Mouse (Mus musculus): ENCODE results near the gene Olfr1031. TPM values are rescaled to one million over a fixed set of nuclear protein-coding genes. Genes with fewer than 3 reads are reported as not detected.
"Not testable (repeated sequence)": the region's sequence is repeated elsewhere in the genome, so short reads cannot be mapped to it uniquely, and the experiment has no call there.

Gene Olfr1031
- not detected for total RNA-seq (2021)
- long read RNA-seq, experiment 1 = 0 reads
- long read RNA-seq, experiment 2 = 0 reads

GRCm38 (mm10) chr2:85990004-85990403 lies at the start of gene Olfr1031:
TSS of gene Olfr1031 (plus strand) at chr2:85990304.
- intact Hi-C loops (cut with DNase I) = no loop called here

GRCm38 (mm10) chr2:85950137-85950536 lies 40.0 kb upstream of the Olfr1031 start, which contains the start of gene Olfr1028:
TSS of gene Olfr1028 (plus strand) at chr2:85950437.
- no peak within 1 kb of the TSS for H3K4me3 ChIP-seq
- intact Hi-C loops (cut with DNase I) = no loop called here
- no peak for DNase-seq
- no peak for TF ChIP-seq CTCF (IDR thresholded peaks at IDR 0.05)
- no peak within 1 kb of the TSS for H3K27ac ChIP-seq

More at GRCm38 (mm10) chr2:85990004-85990403, at the start of gene Olfr1031:
- TF ChIP-seq CTCF (IDR thresholded peaks at IDR 0.05) = no peak
- H3K27ac ChIP-seq = no peak within 1 kb of the TSS
- H3K4me3 ChIP-seq = no peak within 1 kb of the TSS
- DNase-seq = no peak

GRCm38 (mm10) chr2:85973595-85973994 lies 16.5 kb upstream of the Olfr1031 start, which contains the start of gene Olfr1029:
TSS of gene Olfr1029 (plus strand) at chr2:85973895.
- intact Hi-C loops (cut with DNase I) = no loop called here
- no peak within 1 kb of the TSS for H3K4me3 ChIP-seq
- DNase-seq = no peak
- no peak for TF ChIP-seq CTCF (IDR thresholded peaks at IDR 0.05)
- no peak within 1 kb of the TSS for H3K27ac ChIP-seq

- intact Hi-C loops (cut with DNase I) = no loop called here
- no peak within 1 kb of the TSS for H3K27ac ChIP-seq
- TF ChIP-seq CTCF (IDR thresholded peaks at IDR 0.05) = no peak
- no peak within 1 kb of the TSS for H3K4me3 ChIP-seq
- DNase-seq = no peak
Measured at GRCm38 (mm10) chr2:85978976-85979375, 11.1 kb upstream of the Olfr1031 start, which contains the start of gene Olfr1030. TSS of gene Olfr1030 (plus strand) at chr2:85979276.

GRCm38 (mm10) chr2:86005240-86005639 lies 15.1 kb downstream of the Olfr1031 start, which contains the start of gene Olfr1032:
TSS of gene Olfr1032 (plus strand) at chr2:86005540.
- no peak within 1 kb of the TSS for H3K27ac ChIP-seq
- intact Hi-C loops (cut with DNase I) = no loop called here

GRCm38 (mm10) chr2:86020406-86020805 lies 30.3 kb downstream of the Olfr1031 start, which contains the start of gene Olfr1033:
TSS of gene Olfr1033 (plus strand) at chr2:86020633.
- Histone ChIP-seq H3K27ac (peak within 1 kb of the TSS; percentile 24; the same call in 1 of the 2 replicates), H3K4me3 (peak within 1 kb of the TSS; percentile 64)
- intact Hi-C loops (cut with DNase I); DNase-seq: not testable (repeated sequence)

More at GRCm38 (mm10) chr2:86005240-86005639, 15.1 kb downstream of the Olfr1031 start, which contains the start of gene Olfr1032:
- no peak within 1 kb of the TSS for H3K4me3 ChIP-seq
- DNase-seq = no peak
- TF ChIP-seq CTCF (IDR thresholded peaks at IDR 0.05) = no peak

GRCm38 (mm10) chr2:86021518-86021917 lies 31.4 kb downstream of the Olfr1031 start:
- intact Hi-C loops (cut with DNase I); DNase-seq; H3K4me3 ChIP-seq: not testable (repeated sequence)

More at GRCm38 (mm10) chr2:86021518-86021917, 31.4 kb downstream of the Olfr1031 start:
- H3K27ac ChIP-seq = not testable (repeated sequence)

Other genes starting within 250 kb of the Olfr1031 start
- not detected for gene Olfr1012, start 227.5 kb upstream of the Olfr1031 start, total RNA-seq (2021)
- gene Olfr1013, start 223.2 kb upstream of the Olfr1031 start, total RNA-seq (2021) = not detected
- gene Olfr1014, start 217.6 kb upstream of the Olfr1031 start, total RNA-seq (2021) = not detected
- gene Olfr1015, start 208.3 kb upstream of the Olfr1031 start, total RNA-seq (2021) = not detected
- gene Olfr1016, start 187.8 kb upstream of the Olfr1031 start, total RNA-seq (2021) = not detected
- not detected for gene Olfr1018, start 171.8 kb upstream of the Olfr1031 start, total RNA-seq (2021)
- not detected for gene Olfr1019, start 144.8 kb upstream of the Olfr1031 start, total RNA-seq (2021)
- not detected for gene Olfr1020, start 143.3 kb upstream of the Olfr1031 start, total RNA-seq (2021)
- not detected for gene Olfr1022, start 121.7 kb upstream of the Olfr1031 start, total RNA-seq (2021)
- gene Olfr1023, start 104.7 kb upstream of the Olfr1031 start, total RNA-seq (2021) = not detected
- gene Olfr1024, start 85.3 kb upstream of the Olfr1031 start, total RNA-seq (2021) = not detected
- not detected for gene Olfr1025-ps1, start 75.1 kb upstream of the Olfr1031 start, total RNA-seq (2021)
- gene Olfr1026, start 68.7 kb upstream of the Olfr1031 start, total RNA-seq (2021) = not detected
- gene Olfr1028, start 39.9 kb upstream of the Olfr1031 start, total RNA-seq (2021) = not detected
- not detected for gene Olfr1029, start 16.4 kb upstream of the Olfr1031 start, total RNA-seq (2021)
- gene Olfr1030, start 11.0 kb upstream of the Olfr1031 start, total RNA-seq (2021) = not detected
- not detected for gene Olfr1032, start 15.2 kb downstream of the Olfr1031 start, total RNA-seq (2021)
- under 1 TPM in 1 of 2 experiments, not detected in 1; 0.14 TPM for gene Olfr1033, start 30.3 kb downstream of the Olfr1031 start, total RNA-seq (2021)
- not detected for gene Olfr1034, start 55.6 kb downstream of the Olfr1031 start, total RNA-seq (2021)
- not detected for gene Olfr1036, start 83.7 kb downstream of the Olfr1031 start, total RNA-seq (2021)
- not detected for gene Olfr1037, start 97.1 kb downstream of the Olfr1031 start, total RNA-seq (2021)
- not detected for gene Olfr1039, start 145.6 kb downstream of the Olfr1031 start, total RNA-seq (2021)
- not detected for gene Olfr1040, start 156.4 kb downstream of the Olfr1031 start, total RNA-seq (2021)
- not detected for gene Olfr1042, start 171.5 kb downstream of the Olfr1031 start, total RNA-seq (2021)
- not detected for gene Olfr1043, start 177.2 kb downstream of the Olfr1031 start, total RNA-seq (2021)
- gene Olfr1044, start 187.5 kb downstream of the Olfr1031 start, total RNA-seq (2021) = not detected
- gene Olfr52, start 195.4 kb downstream of the Olfr1031 start, total RNA-seq (2021) = not detected
- gene Olfr1045, start 212.7 kb downstream of the Olfr1031 start, total RNA-seq (2021) = not detected
- not detected for gene Olfr1046, start 229.0 kb downstream of the Olfr1031 start, total RNA-seq (2021)
- not detected for gene Olfr1047, start 241.1 kb downstream of the Olfr1031 start, total RNA-seq (2021)
- not detected for gene Olfr1048, start 250.0 kb downstream of the Olfr1031 start, total RNA-seq (2021)